Mouse (Mus musculus) intestine, embryonic 15.5 days (tissue): ENCODE measurements around the gene Nprl2. TPM values are rescaled to one million over a fixed set of nuclear protein-coding genes. Genes with fewer than 3 reads are reported as not detected.
"Not testable (repeated sequence)": the region's sequence is repeated elsewhere in the genome, so short reads cannot be mapped to it uniquely, and the experiment has no call there.

Experiments
- ATAC-seq: fragments of 200-750 bp; cut with Nextera tagmentation; 2 replicates; pipeline ENCODE4 v1.8.0; 2017; ENCODE audit warnings: moderate TSS enrichment, moderate library complexity
- H3K27ac ChIP-seq: fragments of 300-500 bp; sonication (generic); 2 replicates; pipeline ENCODE4 v1.5.1; 2015; ENCODE audit warnings: mild to moderate bottlenecking, inconsistent platforms
- H3K27me3 ChIP-seq: fragments of 300-500 bp; sonication (generic); replicated peaks from 2 replicates; pipeline ENCODE4 v1.6.1; 2015; ENCODE audit warnings: inconsistent platforms
- H3K36me3 ChIP-seq: fragments of 300-500 bp; sonication (generic); 2 replicates; pipeline ENCODE4 v1.6.1; 2015; ENCODE audit warnings: inconsistent platforms
- H3K4me1 ChIP-seq: fragments of 300-500 bp; sonication (generic); replicated peaks from 2 replicates; pipeline ENCODE4 v1.6.1; 2015; ENCODE audit warnings: inconsistent platforms
- H3K4me2 ChIP-seq: fragments of 300-500 bp; sonication (generic); replicated peaks from 2 replicates; pipeline ENCODE4 v1.6.1; 2015; ENCODE audit warnings: mild to moderate bottlenecking, inconsistent platforms
- H3K4me3 ChIP-seq: fragments of 300-500 bp; sonication (generic); replicated peaks from 2 replicates; pipeline ENCODE4 v1.5.1; 2015; ENCODE audit warnings: inconsistent platforms
- H3K9ac ChIP-seq: fragments of 300-500 bp; sonication (generic); 2 replicates; pipeline ENCODE4 v1.6.1; 2015; ENCODE audit warnings: inconsistent platforms
- H3K9me3 ChIP-seq: fragments of 300-500 bp; sonication (generic); 2 replicates; pipeline ENCODE4 v1.6.1; 2016; ENCODE audit warnings: inconsistent platforms
- WGBS: fragments of 180-500 bp; shearing (Covaris S2); methylation state at CpG from one replicate; pipeline ENCODE4 v1.1.7; 2015; 5-methylcytosine and 5-hydroxymethylcytosine counted together
- polyA plus RNA-seq: library from polyadenylated mRNA; unstranded; fragments of >200 nt; fragmentation: Nextera tagmentation; extraction: Ambion mirVana; gene quantifications from 2 replicates; pipeline ENCODE4 v1.2.1, GENCODE M21; 2015

The Nprl2 gene
- polyA plus RNA-seq, 1 experiment from 2014 or later = 33.9 TPM

GRCm38 (mm10) chr9:107563029-107563581 is 21.1 kb downstream of the Nprl2 start, which contains the start of gene Tusc2:
TSS of gene Tusc2 (plus strand) at chr9:107563255.
- under 1% methylated on average over 46 of the region's 46 CpGs for WGBS
- Histone ChIP-seq H3K4me2 (peak within 1 kb of the TSS; percentile 81), H3K27me3 (no peaks in the 10 kb centered on the region), H3K9me3 (no peaks in the 10 kb centered on the region), H3K4me1 (peaks cover 33% of the 10 kb centered on the region), H3K36me3 (peaks cover 30% of the 10 kb centered on the region), H3K27ac (0 out of 2 replicates have a peak within 1 kb of the TSS, but pooled peaks have one; percentile 25), H3K4me3 (peak within 1 kb of the TSS; percentile 95), H3K9ac (peak within 1 kb of the TSS; percentile 87)
- ATAC-seq = peak; percentile 95

- not testable (repeated sequence) for H3K27me3 ChIP-seq, H3K27ac ChIP-seq, H3K9me3 ChIP-seq, H3K4me3 ChIP-seq, ATAC-seq, H3K9ac ChIP-seq
- H3K4me1 ChIP-seq = peaks cover 41% of the 10 kb centered on the region
- H3K36me3 ChIP-seq = peaks cover 17% of the 10 kb centered on the region
- H3K4me2 ChIP-seq = 0 out of 2 replicates have a peak overlapping the region, but pooled peaks have one; percentile 1
- 50% methylated on average over 5 of the region's 5 CpGs for WGBS
Measured at GRCm38 (mm10) chr9:107565556-107565955, 23.5 kb downstream of the Nprl2 start.

- H3K9ac ChIP-seq = no peak overlapping the region
- H3K4me3 ChIP-seq = no peak overlapping the region
- peaks cover 46% of the 10 kb centered on the region for H3K4me1 ChIP-seq
- no peak overlapping the region; the same call in 1 of the 2 replicates for H3K4me2 ChIP-seq
- no peak for ATAC-seq
- WGBS = 51% methylated on average over 15 of the region's 15 CpGs
- H3K27me3 ChIP-seq = no peaks in the 10 kb centered on the region
- H3K9me3 ChIP-seq = no peaks in the 10 kb centered on the region
- H3K36me3 ChIP-seq = peaks cover 14% of the 10 kb centered on the region
- H3K27ac ChIP-seq = peak overlapping the region; percentile 83
Measured at GRCm38 (mm10) chr9:107566041-107566709, 24.1 kb downstream of the Nprl2 start.

- ATAC-seq = no peak
- H3K4me3 ChIP-seq = no peak overlapping the region
- peaks cover 12% of the 10 kb centered on the region for H3K36me3 ChIP-seq
- peak overlapping the region; percentile 83 for H3K27ac ChIP-seq
- H3K27me3 ChIP-seq = no peaks in the 10 kb centered on the region
- H3K9me3 ChIP-seq = no peaks in the 10 kb centered on the region
- H3K4me1 ChIP-seq = peaks cover 53% of the 10 kb centered on the region
- WGBS = 54% methylated on average over 3 of the region's 3 CpGs
- H3K9ac ChIP-seq = no peak overlapping the region
- H3K4me2 ChIP-seq = 0 out of 2 replicates have a peak overlapping the region, but pooled peaks have one; percentile 18
Measured at GRCm38 (mm10) chr9:107566855-107567254, 24.8 kb downstream of the Nprl2 start.

GRCm38 (mm10) chr9:107567702-107568319 is 25.8 kb downstream of the Nprl2 start, which contains the start of gene Hyal2:
TSS of gene Hyal2 (plus strand) at chr9:107567945.
- H3K4me3 ChIP-seq = peak within 1 kb of the TSS; percentile 70
- H3K27me3 ChIP-seq = no peaks in the 10 kb centered on the region
- peak within 1 kb of the TSS; percentile 83 for H3K27ac ChIP-seq
- peak within 1 kb of the TSS; percentile 72 for H3K4me2 ChIP-seq
- H3K9ac ChIP-seq = peak within 1 kb of the TSS; percentile 69
- H3K9me3 ChIP-seq = no peaks in the 10 kb centered on the region
- ATAC-seq = no peak
- H3K36me3 ChIP-seq = peaks cover 20% of the 10 kb centered on the region
- peaks cover 60% of the 10 kb centered on the region for H3K4me1 ChIP-seq
- WGBS = 12% methylated on average over 17 of the region's 18 CpGs

GRCm38 (mm10) chr9:107568331-107569261 is 26.6 kb downstream of the Nprl2 start:
- H3K4me2 ChIP-seq = peak overlapping the region; percentile 72
- H3K4me3 ChIP-seq = peak overlapping the region; percentile 70
- peaks cover 58% of the 10 kb centered on the region for H3K4me1 ChIP-seq
- peak; percentile 89 for ATAC-seq
- H3K27ac ChIP-seq = peak overlapping the region; percentile 83
- WGBS = under 1% methylated on average over 41 of the region's 41 CpGs
- H3K36me3 ChIP-seq = peaks cover 24% of the 10 kb centered on the region
- no peaks in the 10 kb centered on the region for H3K9me3 ChIP-seq
- H3K27me3 ChIP-seq = no peaks in the 10 kb centered on the region
- peak overlapping the region; percentile 69 for H3K9ac ChIP-seq

- Histone ChIP-seq H3K4me1 (peaks cover 52% of the 10 kb centered on the region), H3K36me3 (peaks cover 24% of the 10 kb centered on the region)
- ATAC-seq = peak; percentile 36
Measured at GRCm38 (mm10) chr9:107569270-107569669, 27.2 kb downstream of the Nprl2 start.

GRCm38 (mm10) chr9:107570016-107570415 is 28.0 kb downstream of the Nprl2 start:
- Histone ChIP-seq H3K27ac (peak overlapping the region; percentile 83), H3K4me3 (peak overlapping the region; percentile 70), H3K9ac (peak overlapping the region; percentile 69), H3K36me3 (peaks cover 27% of the 10 kb centered on the region), H3K4me1 (peaks cover 51% of the 10 kb centered on the region), H3K27me3 (no peaks in the 10 kb centered on the region), H3K4me2 (peak overlapping the region; percentile 72), H3K9me3 (no peaks in the 10 kb centered on the region)
- ATAC-seq = no peak
- 38% methylated on average over 13 of the region's 13 CpGs for WGBS

More at GRCm38 (mm10) chr9:107569270-107569669, 27.2 kb downstream of the Nprl2 start:
- Histone ChIP-seq H3K9ac (peak overlapping the region; percentile 69), H3K4me3 (peak overlapping the region; percentile 70), H3K9me3 (no peaks in the 10 kb centered on the region), H3K27ac (peak overlapping the region; percentile 83), H3K4me2 (peak overlapping the region; percentile 72), H3K27me3 (no peaks in the 10 kb centered on the region)
- 1% methylated on average over 23 of the region's 23 CpGs for WGBS

GRCm38 (mm10) chr9:107570845-107571244 is 28.8 kb downstream of the Nprl2 start:
- Histone ChIP-seq H3K9ac (peak overlapping the region; percentile 69; the same call in 1 of the 2 replicates), H3K27ac (0 out of 2 replicates have a peak overlapping the region, but pooled peaks have one; percentile 11), H3K9me3 (no peaks in the 10 kb centered on the region), H3K36me3 (peaks cover 27% of the 10 kb centered on the region), H3K4me2 (peak overlapping the region; percentile 72), H3K27me3 (no peaks in the 10 kb centered on the region), H3K4me3 (peak overlapping the region; percentile 70), H3K4me1 (peaks cover 49% of the 10 kb centered on the region)
- 75% methylated on average over 21 of the region's 21 CpGs for WGBS
- ATAC-seq = no peak

GRCm38 (mm10) chr9:107571534-107572326 is 29.7 kb downstream of the Nprl2 start:
- 82% methylated on average over 22 of the region's 22 CpGs for WGBS
- peak overlapping the region; percentile 72 for H3K4me2 ChIP-seq

GRCm38 (mm10) chr9:107572327-107572662 is 30.3 kb downstream of the Nprl2 start:
- no peak for ATAC-seq
- peaks cover 27% of the 10 kb centered on the region for H3K36me3 ChIP-seq
- H3K9me3 ChIP-seq = no peaks in the 10 kb centered on the region
- H3K4me1 ChIP-seq = peaks cover 51% of the 10 kb centered on the region
- H3K27ac ChIP-seq = no peak overlapping the region
- no peak overlapping the region for H3K4me3 ChIP-seq
- H3K4me2 ChIP-seq = no peak overlapping the region
- 97% methylated on average over 2 of the region's 2 CpGs for WGBS
- H3K27me3 ChIP-seq = no peaks in the 10 kb centered on the region
- H3K9ac ChIP-seq = no peak overlapping the region

More at GRCm38 (mm10) chr9:107571534-107572326, 29.7 kb downstream of the Nprl2 start:
- Histone ChIP-seq H3K9me3 (no peaks in the 10 kb centered on the region), H3K36me3 (peaks cover 27% of the 10 kb centered on the region), H3K4me3 (no peak overlapping the region), H3K27me3 (no peaks in the 10 kb centered on the region), H3K4me1 (peaks cover 50% of the 10 kb centered on the region), H3K9ac (no peak overlapping the region), H3K27ac (peak overlapping the region; percentile 14; the same call in 1 of the 2 replicates)
- ATAC-seq = no peak
